Mouse (Mus musculus) T-helper 1 cell (primary cell): ENCODE measurements around the gene Gm4553.
"Not testable (repeated sequence)": the region's sequence is repeated elsewhere in the genome, so short reads cannot be mapped to it uniquely, and the experiment has no call there.

Source experiments
- in situ Hi-C: fragments of 300-600 bp; cut with MboI, MseI; formaldehyde crosslinking; loops from one replicate; pipeline ENCODE4 v1.15.1; 2025; ENCODE audit warnings: high pct_unique_total_duplicates

Gene Gm4553

GRCm38 (mm10) chr7:142134206-142134995, 31.1 kb downstream of the Gm4553 start:
- in situ Hi-C loops: no loop called here

GRCm38 (mm10) chr7:142128843-142129242, 36.7 kb downstream of the Gm4553 start:
- in situ Hi-C loops: no loop called here

- in situ Hi-C loops: not testable (repeated sequence)
These were observed 44.9 kb downstream of the Gm4553 start, which contains the start of gene Gm45618 for GRCm38 (mm10) chr7:142120629-142121028. Gene Gm45618, minus strand, starts transcription at chr7:142120729.

GRCm38 (mm10) chr7:142119632-142120031, 45.9 kb downstream of the Gm4553 start:
- in situ Hi-C loops: no loop called here
